Mouse (Mus musculus) myocyte (in vitro differentiated cells): ENCODE measurements around the gene Etfdh. TPM values are rescaled to one million over a fixed set of nuclear protein-coding genes. Genes with fewer than 3 reads are reported as not detected.

ENCODE experiments used
- H3K27me3 ChIP-seq: one replicate; pipeline ENCODE4 v1.6.1; 2011; ENCODE audit not compliant: control insufficient read depth, insufficient read depth, insufficient read length
- H3K36me3 ChIP-seq: one replicate; pipeline ENCODE4 v1.6.1; 2011; ENCODE audit not compliant: control insufficient read depth, insufficient read depth
- H3K4me2 ChIP-seq: one replicate; pipeline ENCODE4 v1.6.1; 2011; ENCODE audit warnings: low read depth, control low read depth
- H3K4me3 ChIP-seq: one replicate; pipeline ENCODE4 v1.5.1; 2011; ENCODE audit warnings: mild to moderate bottlenecking, control low read depth, moderate library complexity
- H3K79me2 ChIP-seq: one replicate; pipeline ENCODE4 v1.6.1; 2011; ENCODE audit not compliant: control insufficient read depth, insufficient read depth
- H3ac ChIP-seq: one replicate; pipeline ENCODE4 v1.6.1; 2011; ENCODE audit not compliant: control insufficient read depth, insufficient read length
- CEBPB ChIP-seq: IDR thresholded peaks from 2 replicates; pipeline ENCODE4 v1.6.1; 2011; ENCODE audit warnings: mild to moderate bottlenecking, moderate library complexity; ENCODE audit not compliant: poor library complexity, insufficient read depth, severe bottlenecking
- E2F4 ChIP-seq: IDR thresholded peaks from one replicate; pipeline ENCODE4 v1.6.1; 2011; ENCODE audit warnings: mild to moderate bottlenecking, control low read depth, moderate library complexity; ENCODE audit not compliant: insufficient read depth
- MAX ChIP-seq: IDR thresholded peaks from one replicate; pipeline ENCODE4 v1.6.1; 2011; ENCODE audit warnings: low read depth, mild to moderate bottlenecking, control low read depth
- MYOD1 ChIP-seq, 3 experiments: IDR thresholded peaks; one replicate each; pipeline ENCODE4 v1.6.1; 2011; ENCODE audit warnings: control low read depth in 2 of 3, low read depth in 2 of 3, mild to moderate bottlenecking in 2 of 3, moderate library complexity in 1 of 3; ENCODE audit not compliant: insufficient read length in 2 of 3, control insufficient read depth in 1 of 3
- MYOG ChIP-seq, 3 experiments: IDR thresholded peaks; one replicate each; pipeline ENCODE4 v1.6.1; 2011; ENCODE audit warnings: control low read depth in 2 of 3, low read depth in 2 of 3, mild to moderate bottlenecking in 2 of 3; ENCODE audit not compliant: insufficient read length in 2 of 3, control insufficient read depth in 1 of 3, insufficient read depth in 1 of 3
- POLR2A ChIP-seq: IDR thresholded peaks from one replicate; pipeline ENCODE4 v1.6.1; 2011; ENCODE audit warnings: low read depth, mild to moderate bottlenecking, control low read depth, moderate library complexity; ENCODE audit not compliant: insufficient read length
- POLR2AphosphoS2 ChIP-seq: IDR thresholded peaks from one replicate; pipeline ENCODE4 v1.6.1; 2011; ENCODE audit warnings: low read depth, control low read depth; ENCODE audit not compliant: insufficient read length
- REST ChIP-seq: IDR thresholded peaks from one replicate; pipeline ENCODE4 v1.6.1; 2011; ENCODE audit warnings: mild to moderate bottlenecking, control low read depth, moderate library complexity; ENCODE audit not compliant: insufficient read depth, insufficient read length
- SRF ChIP-seq: IDR thresholded peaks from one replicate; pipeline ENCODE4 v1.6.1; 2011; ENCODE audit warnings: low read depth; ENCODE audit not compliant: control insufficient read depth, insufficient read length
- TCF12 ChIP-seq: IDR thresholded peaks from one replicate; pipeline ENCODE4 v1.6.1; 2011; ENCODE audit warnings: mild to moderate bottlenecking, control low read depth; ENCODE audit not compliant: poor library complexity, insufficient read depth, severe bottlenecking
- TCF3 ChIP-seq: IDR thresholded peaks from one replicate; pipeline ENCODE4 v1.6.1; 2011; ENCODE audit warnings: low read depth, control low read depth; ENCODE audit not compliant: insufficient read length
- USF1 ChIP-seq: IDR thresholded peaks from one replicate; pipeline ENCODE4 v1.6.1; 2011; ENCODE audit warnings: low read depth, mild to moderate bottlenecking, control low read depth, moderate library complexity
- polyA plus RNA-seq: library from polyadenylated mRNA; unstranded; fragments of >200 nt; fragmentation: generic; extraction: Trizol; gene quantifications from one replicate; pipeline ENCODE4 v1.2.1, GENCODE M21; 2012; ENCODE audit warnings: missing spikeins

Gene Etfdh
- polyA plus RNA-seq, 1 experiment = 29.7 TPM

DNA sequence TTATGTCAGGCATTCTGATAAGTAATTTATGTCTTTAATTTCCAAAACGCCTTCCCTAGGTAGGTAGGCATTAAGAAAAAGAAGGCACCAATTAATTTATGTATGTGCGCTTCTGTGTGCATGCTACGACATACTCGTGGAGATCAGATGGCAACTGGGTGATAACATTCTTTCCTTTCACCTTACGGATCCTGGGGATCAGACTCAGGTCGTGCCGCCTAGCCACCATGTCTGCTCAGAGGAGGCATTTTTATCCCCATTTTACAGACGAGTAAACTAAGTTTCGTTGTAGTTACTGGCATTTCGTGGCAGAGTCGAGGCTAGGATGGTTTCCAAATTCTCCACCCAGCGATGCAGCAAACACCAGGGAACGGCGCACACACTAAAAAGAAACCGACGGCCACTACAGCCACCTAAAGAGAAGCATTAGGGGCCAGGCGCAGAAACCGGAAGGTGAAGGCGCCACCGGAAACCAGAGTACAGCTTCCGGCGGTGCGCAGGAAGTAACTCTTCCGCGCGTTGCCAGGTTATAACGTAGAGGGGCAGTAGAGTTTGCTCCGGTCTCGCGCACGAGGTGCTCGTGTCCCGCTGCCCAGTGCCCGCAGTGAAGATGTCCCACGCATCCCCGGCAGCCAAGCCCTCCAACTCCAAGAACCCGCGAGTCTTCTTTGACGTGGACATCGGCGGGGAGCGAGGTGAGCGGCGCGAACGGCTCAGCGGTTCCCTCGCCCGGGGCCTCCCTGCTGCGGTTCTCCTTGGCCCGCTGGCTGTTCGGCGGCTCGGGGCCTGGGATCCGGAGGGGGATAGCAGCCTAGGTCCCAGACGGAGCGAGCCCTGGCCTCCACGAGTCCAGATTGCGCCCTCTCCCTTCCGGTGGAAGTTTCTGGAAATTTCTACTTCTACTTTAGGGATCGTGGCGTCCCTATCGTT, 38.2 kb downstream of the Etfdh start, which contains the start of gene Ppid:
Gene Ppid, plus strand, starts transcription at position 480 of the 930 bp plus-strand sequence.
- Histone ChIP-seq H3K36me3 (peaks cover 24% of the 10 kb centered on the region), H3K4me3 (peak within 1 kb of the TSS; percentile 94), H3K4me2 (peak within 1 kb of the TSS; percentile 88), H3K27me3 (no peaks in the 10 kb centered on the region), H3ac (peak within 1 kb of the TSS; percentile 66), H3K79me2 (peaks cover 42% of the 10 kb centered on the region)
- TF ChIP-seq MYOD1 (IDR thresholded peaks at IDR 0.05; ENCODE audit: control insufficient read depth in 1 of 3, insufficient read length in 2 of 3, low read depth in 2 of 3) (no peak), MAX (no peak), USF1 (no peak), POLR2AphosphoS2 (peak; percentile 97), MYOG (IDR thresholded peaks at IDR 0.05; ENCODE audit: control insufficient read depth in 1 of 3, insufficient read depth in 1 of 3, insufficient read length in 2 of 3, low read depth in 2 of 3) (peak in 1 of 3 experiments; percentile 4), POLR2A (peak; percentile 92), CEBPB (no peak)

DNA sequence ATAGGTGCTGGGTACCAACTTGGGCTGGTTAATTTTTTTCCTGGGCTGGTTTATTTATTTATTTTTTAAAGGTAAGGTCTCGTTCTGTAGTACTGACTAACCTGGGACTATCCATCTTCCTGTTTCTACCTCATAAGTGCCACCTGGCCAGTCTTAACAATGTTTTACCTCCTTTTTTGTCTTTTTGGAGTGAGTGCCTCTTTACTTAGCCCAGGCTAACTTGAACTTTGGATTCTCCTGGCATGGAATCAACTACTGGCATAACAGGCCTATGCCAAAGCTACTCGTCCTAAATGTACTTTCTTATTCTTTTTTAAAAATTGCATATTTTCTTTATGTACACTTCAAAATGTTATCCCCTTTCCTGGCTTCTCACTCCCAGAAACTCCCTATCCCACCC, 39.6 kb downstream of the Etfdh start:
- Histone ChIP-seq H3K4me3 (no peak overlapping the region), H3ac (no peak overlapping the region), H3K79me2 (peaks cover 34% of the 10 kb centered on the region), H3K4me2 (no peak overlapping the region), H3K27me3 (no peaks in the 10 kb centered on the region), H3K36me3 (peaks cover 13% of the 10 kb centered on the region)
- TF ChIP-seq POLR2A (no peak), TCF12 (no peak), CEBPB (no peak), MAX (no peak), MYOD1 (IDR thresholded peaks at IDR 0.05; ENCODE audit: control insufficient read depth in 1 of 3, insufficient read length in 2 of 3, low read depth in 2 of 3) (no peak), SRF (no peak), E2F4 (no peak), MYOG (IDR thresholded peaks at IDR 0.05; ENCODE audit: control insufficient read depth in 1 of 3, insufficient read depth in 1 of 3, insufficient read length in 2 of 3, low read depth in 2 of 3) (no peak), USF1 (no peak), TCF3 (no peak)

DNA sequence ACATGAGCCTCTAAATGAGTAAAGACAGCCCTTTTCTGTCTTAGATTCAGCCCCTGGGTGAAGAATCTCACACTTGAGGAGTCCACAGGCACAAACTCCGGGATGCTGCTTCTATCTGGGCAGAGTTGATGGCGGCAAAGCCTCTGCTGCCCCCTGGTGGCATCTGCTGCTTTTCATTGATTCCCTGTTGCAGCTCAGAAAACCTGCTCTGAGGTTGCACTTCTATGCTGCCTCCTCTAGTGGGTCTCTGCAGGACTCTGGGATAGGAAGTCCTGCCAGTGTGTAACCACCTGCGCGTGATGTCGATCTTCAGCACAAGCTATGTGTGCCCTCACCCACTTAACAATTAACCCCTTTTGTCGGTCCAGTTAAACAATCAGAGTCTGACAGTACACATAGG, 42.5 kb downstream of the Etfdh start:
- no peaks in the 10 kb centered on the region for H3K36me3 ChIP-seq
- TF ChIP-seq REST (no peak), MYOG (IDR thresholded peaks at IDR 0.05; ENCODE audit: control insufficient read depth in 1 of 3, insufficient read depth in 1 of 3, insufficient read length in 2 of 3, low read depth in 2 of 3) (no peak), CEBPB (no peak), TCF12 (no peak), MYOD1 (IDR thresholded peaks at IDR 0.05; ENCODE audit: control insufficient read depth in 1 of 3, insufficient read length in 2 of 3, low read depth in 2 of 3) (no peak), USF1 (no peak), MAX (no peak), SRF (no peak), POLR2AphosphoS2 (no peak), POLR2A (no peak), TCF3 (no peak), E2F4 (no peak)
- H3K4me3 ChIP-seq = no peak overlapping the region
- H3K79me2 ChIP-seq = peaks cover 6% of the 10 kb centered on the region
- no peak overlapping the region for H3ac ChIP-seq
- no peaks in the 10 kb centered on the region for H3K27me3 ChIP-seq
- peak overlapping the region; percentile 46 for H3K4me2 ChIP-seq

DNA sequence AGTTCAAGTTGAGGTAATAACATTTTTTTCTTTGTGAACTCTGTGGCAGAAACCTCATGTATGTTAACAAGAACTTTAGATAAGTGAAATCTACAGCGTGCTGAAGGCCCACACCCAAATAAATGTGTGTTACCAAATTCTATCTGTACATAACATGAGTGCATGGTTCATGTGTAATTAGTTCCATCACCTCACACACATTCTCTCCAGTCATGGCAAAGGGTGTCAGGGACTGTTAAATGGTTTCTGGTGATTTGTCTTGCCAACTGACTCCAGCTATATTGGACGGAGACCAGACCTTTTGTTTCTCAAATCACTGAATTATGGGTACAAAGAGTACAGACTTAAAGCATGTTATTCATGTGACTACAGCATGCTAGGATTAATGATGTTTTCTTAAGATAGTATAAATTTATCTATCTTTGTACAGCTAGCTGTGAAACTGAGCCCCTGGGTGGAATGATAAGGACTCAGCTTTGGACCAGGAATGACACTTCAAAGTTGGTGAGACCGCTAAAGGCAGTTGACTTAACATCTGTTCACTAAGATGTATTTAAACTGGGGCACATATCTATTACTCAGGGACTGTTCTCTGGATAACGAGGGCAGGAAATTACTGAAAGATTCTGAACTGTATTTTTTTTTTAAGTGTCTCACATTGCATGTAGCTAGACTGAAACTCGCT, 49.3 kb downstream of the Etfdh start:
- no peaks in the 10 kb centered on the region for H3K79me2 ChIP-seq
- H3K4me2 ChIP-seq = no peak overlapping the region
- no peaks in the 10 kb centered on the region for H3K27me3 ChIP-seq
- no peak overlapping the region for H3ac ChIP-seq
- no peaks in the 10 kb centered on the region for H3K36me3 ChIP-seq
- TF ChIP-seq CEBPB = no peak
- TF ChIP-seq POLR2AphosphoS2 = no peak
- TF ChIP-seq REST = no peak
- no peak for TF ChIP-seq SRF
- no peak for TF ChIP-seq MYOG (IDR thresholded peaks at IDR 0.05; ENCODE audit: control insufficient read depth in 1 of 3, insufficient read depth in 1 of 3, insufficient read length in 2 of 3, low read depth in 2 of 3)
- no peak for TF ChIP-seq USF1
- no peak for TF ChIP-seq TCF12
- TF ChIP-seq POLR2A = no peak
- TF ChIP-seq MAX = no peak
- no peak for TF ChIP-seq MYOD1 (IDR thresholded peaks at IDR 0.05; ENCODE audit: control insufficient read depth in 1 of 3, insufficient read length in 2 of 3, low read depth in 2 of 3)
- TF ChIP-seq E2F4 = no peak
- TF ChIP-seq TCF3 = no peak
- no peak overlapping the region for H3K4me3 ChIP-seq
